Mouse (Mus musculus) adrenal gland, postnatal 0 days (tissue): ENCODE results near the gene Pde8a. TPM values are rescaled to one million over a fixed set of nuclear protein-coding genes. Genes with fewer than 3 reads are reported as not detected.

ENCODE experiments used
- polyA plus RNA-seq: library from polyadenylated mRNA; unstranded; fragments of >200 nt; fragmentation: Nextera tagmentation; extraction: Ambion mirVana; gene quantifications from 2 replicates; pipeline ENCODE4 v1.2.1, GENCODE M21; 2015

Pde8a gene
- 5.5 and 10.2 TPM in 2 replicates for polyA plus RNA-seq

GRCm38 (mm10) chr7:81213347-81214152 lies at the start of gene Pde8a:
Gene Pde8a, plus strand, starts transcription at chr7:81213596.

GRCm38 (mm10) chr7:81344544-81345446 lies 131.4 kb downstream of the Pde8a start, which contains the start of gene Rps17:
Gene Rps17, minus strand, starts transcription at chr7:81345254.

Other genes starting within 250 kb of the Pde8a start
- gene Zfp592, start 219.9 kb upstream of the Pde8a start, polyA plus RNA-seq, result 7.1 and 9.6 TPM in 2 replicates
- 0.22 TPM in 1 of 2 replicates, not detected in the other for gene Alpk3, start 156.0 kb upstream of the Pde8a start, polyA plus RNA-seq
- gene Slc28a1, start 98.8 kb upstream of the Pde8a start, polyA plus RNA-seq, result not detected in 2 replicates
- gene Rps17, start 131.7 kb downstream of the Pde8a start, polyA plus RNA-seq, result 1,416 and 2,217 TPM in 2 replicates
- gene Cpeb1, start 241.9 kb downstream of the Pde8a start, polyA plus RNA-seq, result 6.1 and 8.3 TPM in 2 replicates